Comparison of ENCODE assay signal across 12 mouse cellular contexts in the genomic region with DNA sequence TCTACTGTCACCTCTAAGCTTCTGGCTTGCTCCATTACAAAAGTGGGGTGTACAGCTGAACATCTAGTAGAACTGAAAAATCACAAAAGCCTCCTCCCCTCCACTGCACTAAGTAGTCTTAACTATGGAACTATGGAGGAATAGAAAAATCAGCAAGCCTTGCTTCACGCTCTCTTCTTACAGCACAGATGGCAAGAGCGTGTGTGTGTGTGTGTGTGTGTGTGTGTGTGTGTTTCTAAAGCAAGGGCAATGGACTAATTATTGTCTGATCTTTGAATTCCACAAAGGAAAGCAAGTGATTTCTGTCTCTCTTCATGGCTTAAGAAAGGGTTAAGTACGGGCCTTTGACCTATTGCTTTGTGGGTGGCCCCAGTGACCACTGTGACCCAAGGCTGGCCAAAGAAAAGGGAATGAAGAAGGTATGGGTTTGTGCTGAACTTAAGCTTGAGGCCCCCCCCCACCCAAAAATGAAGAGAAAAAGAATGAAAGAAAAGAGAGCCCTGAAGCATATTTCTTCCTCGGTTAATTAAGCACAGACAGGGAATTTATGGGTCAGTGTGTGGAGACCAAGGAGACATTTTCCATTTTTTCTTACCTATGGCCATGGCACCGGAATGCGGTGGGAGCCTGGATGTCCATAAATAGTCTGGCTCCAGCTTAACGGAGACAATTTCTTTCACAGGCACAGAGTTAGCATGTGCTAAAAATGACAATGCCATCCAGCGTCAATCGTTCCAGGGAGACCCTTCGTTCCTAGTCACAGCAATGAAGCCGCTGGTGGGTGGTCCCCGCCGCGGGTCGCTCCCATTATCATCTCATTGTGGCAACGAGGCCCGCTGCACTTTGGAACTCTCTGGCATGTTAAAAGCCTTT.
DNase-seq lines count a peak whose midpoint lies in the region; ATAC-seq and TF ChIP-seq lines count a peak whose summit lies in the region.
"Had no signal": no experiment of that assay in that cellular context is flagged by ENCODE, and none has a peak within 500 bp of the region (broad histone marks: within the 10 kb centered on the region; RNA-seq: fewer than 3 reads in every experiment).

No protein-coding gene starts in this region.

- 0 out of 2 replicates have a peak, but pooled peaks cover 6% of the 10 kb centered on the region for H3K27me3 ChIP-seq in embryonic facial prominence, embryonic 10.5 days (replicated peaks; ENCODE audit: low read depth, poor library complexity, severe bottlenecking)
- 0 out of 2 replicates have a peak, but pooled peaks cover 3% of the 10 kb centered on the region for H3K27me3 ChIP-seq in hindbrain, embryonic 13.5 days
- no peaks in the 10 kb centered on the region for H3K27me3 ChIP-seq in midbrain, postnatal 0 days (ENCODE audit: insufficient read depth, low read length)

- peak; percentile 34 for DNase-seq in brain, adult 2 months (ENCODE audit: low read depth, low spot score)
- peak; percentile 25 for DNase-seq in embryonic facial prominence, embryonic 10.5 days (ENCODE audit: low spot score)
- no peak for DNase-seq in midbrain, postnatal 0 days (ENCODE audit: low spot score)
- DNase-seq in adrenal gland, adult 18-20 months (ENCODE audit: low spot score in 2 of 2), result no peak
- no peak for DNase-seq in MN1 (ENCODE audit: low spot score)
- no peak for DNase-seq in ovary, postnatal 14 days (ENCODE audit: low spot score)
- DNase-seq: heart, postnatal 4 days; lung, postnatal 10 days had no signal

- no peak overlapping the region; the same call in 1 of the 2 replicates for H3K9ac ChIP-seq in hindbrain, embryonic 13.5 days
- H3K9ac ChIP-seq in midbrain, postnatal 0 days (replicated peaks; ENCODE audit: low read length, poor library complexity, severe bottlenecking), result no peak overlapping the region

- no peaks in the 10 kb centered on the region for H3K36me3 ChIP-seq in embryonic facial prominence, embryonic 10.5 days (replicated peaks)
- no peaks in the 10 kb centered on the region for H3K36me3 ChIP-seq in hindbrain, embryonic 13.5 days
- H3K36me3 ChIP-seq in midbrain, postnatal 0 days (ENCODE audit: insufficient read depth, low read length), result no peaks in the 10 kb centered on the region

- no peak for TF ChIP-seq CTCF in midbrain, postnatal 0 days (IDR thresholded peaks at IDR 0.05)

- ATAC-seq in hindbrain, embryonic 13.5 days (ENCODE audit: low FRiP score), result peak; percentile 55; the same call in 1 of the 2 replicates
- ATAC-seq in midbrain, postnatal 0 days (ENCODE audit: low FRiP score), result 0 out of 2 replicates have a peak, but pooled peaks have one; percentile 31
- no peak for ATAC-seq in erythroid progenitor cell, adult 5-6 weeks (replicated peaks; ENCODE audit: low FRiP score, poor library complexity, severe bottlenecking)
- ATAC-seq: CD4-positive, CD25-positive, alpha-beta regulatory T cell, adult 4 months had no signal

- peak overlapping the region; percentile 39 for H3K4me2 ChIP-seq in hindbrain, embryonic 13.5 days
- H3K4me2 ChIP-seq in midbrain, postnatal 0 days (ENCODE audit: low read depth, low read length, poor library complexity, severe bottlenecking), result peak overlapping the region; percentile 28

- no peaks in the 10 kb centered on the region for H3K9me3 ChIP-seq in embryonic facial prominence, embryonic 10.5 days
- H3K9me3 ChIP-seq in hindbrain, embryonic 13.5 days, result no peaks in the 10 kb centered on the region
- no peaks in the 10 kb centered on the region for H3K9me3 ChIP-seq in midbrain, postnatal 0 days (ENCODE audit: low read length)

- WGBS in embryonic facial prominence, embryonic 10.5 days, result 57% methylated on average over 17 of the region's 17 CpGs
- 18% methylated on average over 17 of the region's 17 CpGs for WGBS in hindbrain, embryonic 13.5 days
- 28% methylated on average over 17 of the region's 17 CpGs for WGBS in midbrain, postnatal 0 days

- H3K4me1 ChIP-seq in embryonic facial prominence, embryonic 10.5 days, result peaks cover 18% of the 10 kb centered on the region
- H3K4me1 ChIP-seq in hindbrain, embryonic 13.5 days (replicated peaks), result peaks cover 13% of the 10 kb centered on the region
- no peaks in the 10 kb centered on the region for H3K4me1 ChIP-seq in midbrain, postnatal 0 days (ENCODE audit: insufficient read depth, low read length)

- H3K4me3 ChIP-seq in embryonic facial prominence, embryonic 10.5 days, result no peak overlapping the region
- no peak overlapping the region for H3K4me3 ChIP-seq in hindbrain, embryonic 13.5 days
- H3K4me3 ChIP-seq in midbrain, postnatal 0 days (ENCODE audit: low read depth, low read length), result no peak overlapping the region

- H3K27ac ChIP-seq in embryonic facial prominence, embryonic 10.5 days (replicated peaks), result no peak overlapping the region
- H3K27ac ChIP-seq in hindbrain, embryonic 13.5 days, result no peak overlapping the region
- H3K27ac ChIP-seq in midbrain, postnatal 0 days (ENCODE audit: low read depth, low read length), result no peak overlapping the region
- H3K27ac ChIP-seq: kidney, postnatal 0 days had no signal

Comparison
In these comparisons a context has a peak if more than half of its experiments do, and no peak if none do; other contexts are left out.
1. DNase-seq: peak in brain, adult 2 months (single experiment) and embryonic facial prominence, embryonic 10.5 days (single experiment); none in midbrain, postnatal 0 days (single experiment), adrenal gland, adult 18-20 months (0 of 2), MN1 (single experiment) and ovary, postnatal 14 days (single experiment).